Mouse (Mus musculus) thymus, postnatal 0 days (tissue): ENCODE data around the gene Dus4l. TPM values are rescaled to one million over a fixed set of nuclear protein-coding genes. Genes with fewer than 3 reads are reported as not detected.

Experiments
- DNase-seq: peaks from one replicate; pipeline ENCODE4 v3.0.0-alpha.2; 2015; ENCODE audit warnings: low spot score
- polyA plus RNA-seq: library from polyadenylated mRNA; unstranded; fragments of >200 nt; fragmentation: Nextera tagmentation; extraction: Ambion mirVana; gene quantifications from 2 replicates; pipeline ENCODE4 v1.2.1, GENCODE M21; 2015

Dus4l gene
- polyA plus RNA-seq, 1 experiment from 2014 or later, result 11.4 TPM

DNA sequence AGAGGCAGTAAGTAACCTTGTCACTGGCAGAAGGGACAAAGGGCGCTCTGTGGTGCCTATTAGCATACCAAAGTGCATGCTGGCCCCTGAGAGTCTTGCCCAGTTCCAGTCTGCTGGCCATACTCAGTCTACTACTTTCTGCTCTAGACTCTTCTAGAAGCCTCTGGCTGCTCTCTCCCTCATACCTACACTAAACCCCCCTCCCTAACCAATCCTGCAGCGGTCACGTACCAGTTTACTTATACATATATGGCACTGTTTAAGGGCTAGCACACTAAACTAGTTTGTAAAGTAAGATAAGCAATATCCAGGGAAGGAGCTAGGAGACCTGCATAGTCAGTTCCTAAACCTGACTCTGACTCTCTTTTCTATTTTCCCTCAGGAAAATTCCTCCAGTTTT is 60.3 kb downstream of the Dus4l start:
- DNase-seq, result no peak

- no peak for DNase-seq
These were observed 62.6 kb downstream of the Dus4l start for GRCm38 (mm10) chr12:31592011-31592410.

Other genes with a start within 250 kb of the Dus4l start
- 10.9 and 13.2 TPM in 2 replicates for gene Cbll1, start 155.2 kb downstream of the Dus4l start, polyA plus RNA-seq
- gene Slc26a4, start 94.9 kb downstream of the Dus4l start, polyA plus RNA-seq, result 0.21 and 0.44 TPM in 2 replicates
- 61.5 and 66.7 TPM in 2 replicates for gene Bcap29, start 20.2 kb downstream of the Dus4l start, polyA plus RNA-seq
- gene Cog5, start within 50 bp of the Dus4l start, polyA plus RNA-seq, result 30.3 and 34.0 TPM in 2 replicates
- gene Gpr22, start 59.1 kb upstream of the Dus4l start, polyA plus RNA-seq, result 0.09 and 0.36 TPM in 2 replicates